Mouse (Mus musculus): ENCODE data around the gene Map1b.

The Map1b gene

DNA sequence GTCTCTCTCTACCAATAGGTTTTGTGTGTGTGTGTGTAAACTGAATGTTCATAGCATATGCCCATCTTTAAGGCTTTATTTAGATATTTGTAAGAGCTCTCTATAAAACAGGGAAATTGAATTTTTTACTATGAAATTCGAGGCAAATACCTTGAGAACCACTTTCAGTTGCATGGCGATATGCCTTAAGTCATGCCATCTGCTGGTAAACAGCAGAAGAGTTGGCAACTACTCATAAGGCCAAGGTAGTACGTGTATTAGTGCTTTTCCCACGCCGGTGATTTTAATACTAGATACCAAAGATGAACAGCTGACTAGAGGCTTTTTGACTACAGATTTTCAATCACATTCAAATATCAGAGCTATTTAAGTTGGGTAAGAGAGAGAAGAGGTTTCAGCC lies 27.2 kb downstream of the Map1b start:
- no peak for DNase-seq (ENCODE audit: low spot score)

DNA sequence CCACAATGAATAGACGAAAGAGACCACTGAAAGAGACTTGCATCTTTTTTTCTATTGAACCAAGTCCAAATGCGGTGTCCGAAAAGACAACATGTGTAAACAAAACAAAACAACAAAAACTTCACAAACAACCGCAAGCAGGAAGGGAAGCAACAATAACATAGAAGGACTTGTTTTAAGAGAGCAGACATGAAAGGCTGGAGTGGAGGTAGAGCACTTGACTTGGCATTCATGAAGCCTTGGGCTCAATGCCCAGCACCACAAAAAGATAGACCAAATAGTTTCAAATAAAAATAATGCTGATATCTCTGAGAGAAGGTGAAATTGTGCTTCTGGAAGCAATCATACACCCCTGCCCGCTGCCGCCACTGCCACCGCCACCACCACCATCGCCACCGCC lies 30.5 kb downstream of the Map1b start:
- no peak for DNase-seq (ENCODE audit: low spot score)

DNA sequence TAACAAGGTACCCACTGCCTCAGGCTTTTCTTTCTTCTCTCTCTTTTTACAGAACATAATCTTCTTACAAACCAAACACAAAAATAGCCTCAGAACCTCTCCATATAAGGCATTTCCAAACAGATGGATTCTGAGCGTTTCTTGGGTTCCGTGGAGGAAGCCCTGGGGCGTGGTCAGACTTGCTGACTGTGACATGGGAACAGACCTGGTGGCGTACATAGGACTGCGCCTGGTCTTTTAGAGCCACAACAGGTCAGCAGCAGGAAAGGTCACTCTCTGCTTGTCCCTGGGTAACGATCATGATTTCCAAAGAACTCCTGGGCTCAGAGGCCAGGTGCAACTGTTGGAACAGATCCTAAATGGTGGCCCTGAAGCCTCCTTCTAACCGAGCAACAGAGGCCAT lies 31.0 kb downstream of the Map1b start:
- no peak for DNase-seq (ENCODE audit: low spot score)

DNA sequence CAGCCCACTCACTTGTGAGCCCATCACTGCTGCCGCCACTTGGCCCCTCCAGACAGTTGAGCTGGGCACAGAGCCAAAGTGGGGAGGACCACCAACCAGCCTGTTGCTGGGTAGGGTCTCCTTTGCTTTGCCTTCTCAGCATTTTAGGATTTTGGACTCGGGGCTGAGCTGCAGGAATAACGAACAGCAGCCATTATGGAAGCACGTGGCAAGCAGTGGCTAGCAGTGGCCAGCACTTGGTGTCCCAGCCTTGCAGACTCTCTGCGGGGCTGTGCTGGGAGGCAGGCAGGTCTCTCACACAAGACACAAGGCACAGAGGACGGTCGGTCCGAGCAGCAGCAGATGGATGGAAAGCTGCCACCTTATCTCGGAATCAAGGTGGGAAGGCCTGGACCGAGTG lies 31.4 kb downstream of the Map1b start:
- DNase-seq (ENCODE audit: low spot score), result no peak

DNA sequence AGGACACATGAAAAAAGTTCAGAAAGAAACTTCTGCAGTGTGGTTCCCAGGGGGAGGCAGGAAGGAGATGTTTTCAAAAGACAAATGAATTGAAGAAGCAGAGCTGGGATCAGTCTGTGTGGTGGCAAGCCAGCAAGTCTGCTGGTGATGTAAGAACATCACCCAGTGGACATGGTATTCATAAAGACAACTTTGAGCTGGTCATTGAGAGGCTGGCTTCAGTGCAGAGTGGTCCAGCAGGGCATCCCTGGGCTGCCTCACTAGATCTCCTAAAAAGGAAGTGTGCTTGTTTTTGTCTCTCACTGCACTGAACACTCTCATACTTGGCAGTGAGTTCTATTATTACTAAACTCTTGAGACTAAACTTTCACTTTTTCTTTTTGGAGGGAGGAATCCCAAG lies 32.9 kb downstream of the Map1b start:
- peak; percentile 26 for DNase-seq (ENCODE audit: low spot score)

DNA sequence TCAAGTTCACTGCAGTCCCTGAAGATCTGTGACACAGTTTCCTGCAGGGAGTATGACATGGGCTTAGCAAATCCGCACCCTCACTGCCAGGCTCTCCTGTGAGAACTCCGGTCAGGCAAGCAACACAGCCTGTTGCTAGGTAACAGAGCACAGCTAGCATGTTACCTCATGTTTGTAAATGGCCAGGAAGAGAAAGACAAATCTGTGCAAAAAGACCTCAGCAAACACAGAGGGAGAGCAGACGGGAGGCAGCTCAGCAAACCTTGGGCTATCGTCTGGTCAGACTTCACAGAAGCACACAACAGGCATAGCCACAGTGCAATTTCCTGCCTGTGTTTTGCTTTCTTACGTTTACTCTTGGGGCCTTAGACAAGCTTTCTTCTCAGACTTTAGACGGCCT lies 40.9 kb downstream of the Map1b start:
- peak; percentile 14 for DNase-seq (ENCODE audit: low spot score)

DNA sequence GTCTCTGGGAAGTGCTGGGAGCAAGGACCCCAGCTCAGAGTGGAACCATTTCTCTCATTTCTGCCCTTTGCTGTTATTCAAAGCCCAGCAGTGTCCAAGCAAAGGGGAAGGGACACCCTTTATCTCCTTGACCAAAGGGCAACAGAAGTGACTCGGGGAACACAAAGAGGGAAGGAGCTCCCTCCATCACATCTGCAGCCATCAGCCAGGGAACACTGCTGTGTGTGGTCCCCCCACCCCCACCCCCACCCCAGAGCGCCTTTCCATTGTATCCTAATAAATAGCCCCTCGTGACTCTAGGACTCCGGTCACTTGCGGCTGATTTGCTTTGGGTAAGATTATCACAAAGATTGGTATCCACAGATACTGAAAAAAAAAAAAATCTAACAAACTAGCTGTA lies 41.3 kb downstream of the Map1b start:
- no peak for DNase-seq (ENCODE audit: low spot score)

DNA sequence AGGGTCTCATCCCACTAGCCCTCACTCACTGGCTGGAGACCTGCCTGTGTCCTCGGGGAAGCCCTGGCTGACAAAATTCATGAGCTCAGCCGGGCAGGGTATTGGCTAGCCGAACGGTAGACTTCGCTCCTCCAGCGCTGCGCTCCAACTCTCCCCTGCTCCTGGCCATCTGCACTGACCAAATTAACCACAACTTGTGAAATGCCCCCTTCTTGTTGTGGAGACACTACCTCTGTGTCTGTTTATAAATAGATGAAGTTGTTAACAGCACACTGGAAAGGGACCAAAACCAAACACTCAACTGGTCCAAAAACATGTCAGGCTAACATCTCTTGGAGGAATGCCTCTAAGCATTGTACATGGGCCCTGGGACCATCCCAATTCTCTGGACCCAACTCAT lies 42.2 kb downstream of the Map1b start:
- DNase-seq (ENCODE audit: low spot score), result peak; percentile 28

DNA sequence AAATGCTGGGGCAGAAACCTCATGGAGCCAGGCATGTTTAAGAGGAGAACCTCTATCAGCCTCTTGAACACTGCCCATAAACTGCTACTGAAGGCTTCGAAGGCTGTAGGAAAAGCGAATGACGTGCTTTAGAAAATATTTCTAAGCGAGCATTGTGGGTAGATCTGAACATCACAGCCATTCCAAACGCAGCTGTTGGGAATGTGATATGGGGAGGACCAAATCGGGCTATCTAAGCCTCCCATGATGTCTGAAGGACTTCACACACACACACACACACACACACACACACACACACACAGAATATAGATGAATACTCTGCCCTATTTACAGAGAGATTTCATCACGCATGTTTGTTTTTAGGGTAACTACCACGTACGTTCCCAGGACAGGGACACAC lies 44.3 kb downstream of the Map1b start:
- no peak for DNase-seq (ENCODE audit: low spot score)

DNA sequence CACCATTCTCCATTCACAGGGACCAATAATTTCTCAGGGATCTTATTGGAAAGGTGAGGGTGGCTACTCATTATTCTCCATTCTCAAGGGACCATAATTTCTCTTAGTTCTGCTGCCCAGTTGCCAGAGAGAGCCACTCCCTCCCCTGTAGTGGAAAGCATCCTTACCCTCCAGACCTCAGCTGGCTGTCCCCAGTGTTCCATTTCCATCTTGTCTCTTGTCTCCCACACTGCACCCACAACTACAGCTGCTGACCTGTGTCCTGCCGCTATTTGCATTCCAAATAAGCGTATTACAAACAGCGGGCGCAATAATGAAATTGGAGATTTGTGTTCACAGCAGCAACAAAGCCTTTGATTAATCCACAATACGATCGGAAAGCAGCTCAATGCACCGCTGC lies 46.3 kb downstream of the Map1b start:
- no peak for DNase-seq (ENCODE audit: low spot score)

DNA sequence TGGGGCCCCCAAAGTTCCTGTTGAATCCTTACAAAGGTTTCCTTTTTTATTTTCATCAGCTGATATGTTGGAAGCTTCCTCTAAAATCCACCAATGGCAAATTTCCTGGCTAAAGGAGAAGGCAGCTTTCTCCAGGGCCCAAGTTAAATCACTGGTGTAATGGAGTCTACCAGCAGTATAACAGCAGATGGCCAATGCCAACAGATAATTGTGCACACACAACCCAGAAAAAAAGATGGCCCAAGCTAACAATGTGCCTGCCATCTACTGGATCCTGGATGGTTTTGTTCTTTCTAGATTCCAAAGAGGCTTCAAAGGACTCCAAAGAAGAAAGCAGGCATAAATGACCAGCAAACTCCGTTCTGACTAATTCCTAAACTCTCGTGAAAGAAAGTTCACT lies 48.1 kb downstream of the Map1b start:
- DNase-seq (ENCODE audit: low spot score), result no peak

DNA sequence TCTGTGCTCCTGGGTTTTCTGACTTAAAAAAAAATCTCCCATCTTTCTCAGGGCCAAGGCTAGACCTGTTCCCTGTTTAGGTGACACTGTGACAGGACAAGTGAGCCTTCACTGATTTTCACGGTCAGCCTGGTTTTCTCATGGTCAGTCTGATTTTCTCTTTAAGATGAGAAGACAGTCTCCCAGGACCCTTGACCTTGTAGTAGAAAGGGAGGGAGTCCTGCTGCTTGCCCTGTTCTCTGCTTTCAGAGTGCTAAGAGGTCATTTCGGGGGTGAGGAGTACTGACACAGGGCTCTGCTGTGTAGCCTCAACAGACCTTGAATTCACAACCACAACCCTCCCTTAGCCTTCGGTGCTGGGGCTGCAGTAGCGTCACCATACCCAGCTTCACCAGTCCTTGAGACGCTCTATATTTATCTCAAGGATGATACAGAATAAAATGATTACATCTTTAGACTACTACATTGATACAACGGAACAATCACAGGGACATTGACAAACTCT lies 49.5 kb downstream of the Map1b start:
- DNase-seq (ENCODE audit: low spot score), result no peak

DNA sequence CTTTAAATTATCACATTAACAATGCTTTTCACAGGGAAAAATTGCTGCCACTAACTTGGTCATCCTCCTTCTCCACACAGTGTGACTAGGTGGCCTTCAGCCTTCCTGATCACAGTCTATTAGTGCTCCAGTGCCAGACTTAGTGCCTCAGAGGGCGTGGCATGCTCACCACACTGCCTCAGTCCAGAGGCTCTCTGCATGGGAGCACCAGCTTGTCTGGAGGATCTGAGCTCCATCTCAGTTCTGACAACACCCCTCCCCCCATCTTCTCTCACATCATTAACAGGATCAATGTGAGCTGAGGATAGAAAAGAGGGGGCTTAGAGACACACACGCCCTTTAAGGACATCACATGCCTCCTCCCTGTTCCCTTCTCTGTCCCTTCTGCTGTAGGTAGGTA lies 50.3 kb downstream of the Map1b start:
- DNase-seq (ENCODE audit: low spot score), result no peak

DNA sequence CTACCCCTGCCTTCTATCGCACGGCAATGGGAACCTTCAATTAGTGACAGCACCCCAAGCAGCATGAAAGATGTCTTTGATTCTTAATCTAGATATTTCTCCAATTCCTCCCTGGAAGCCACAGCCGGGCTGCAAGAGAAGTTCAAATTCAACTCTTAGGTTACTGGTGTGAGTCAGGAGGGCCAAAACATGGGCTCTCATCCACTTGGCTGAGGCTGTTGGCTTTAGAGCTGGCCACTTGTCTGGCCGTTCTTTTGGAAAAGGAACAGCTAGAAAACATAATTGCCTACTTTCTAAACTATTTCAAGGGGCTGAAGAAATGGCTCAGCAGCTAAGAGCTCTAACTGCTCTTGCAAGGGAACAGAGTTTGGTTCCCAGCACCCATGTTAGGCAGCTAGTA lies 51.8 kb downstream of the Map1b start:
- peak; percentile 37 for DNase-seq (ENCODE audit: low spot score)

DNA sequence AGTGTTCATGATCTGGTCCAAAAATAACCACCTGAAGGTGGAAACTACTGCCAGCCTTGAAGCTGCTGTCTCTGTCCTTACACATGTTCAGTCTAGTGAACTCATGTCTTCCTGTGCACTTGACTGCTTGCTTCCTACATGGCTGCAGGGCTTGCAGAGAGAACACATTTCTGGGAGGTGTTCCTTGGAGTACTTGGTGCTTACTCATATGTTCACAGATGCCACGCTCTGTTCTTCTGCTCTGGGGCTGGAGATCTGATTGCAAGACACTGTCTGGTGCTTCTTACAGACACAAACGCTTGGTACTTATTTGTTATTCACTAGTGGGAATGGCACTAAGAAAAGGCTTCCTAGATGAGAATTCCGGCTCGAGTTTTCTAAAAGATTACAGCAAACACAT lies 54.5 kb downstream of the Map1b start:
- no peak for DNase-seq (ENCODE audit: low spot score)

DNA sequence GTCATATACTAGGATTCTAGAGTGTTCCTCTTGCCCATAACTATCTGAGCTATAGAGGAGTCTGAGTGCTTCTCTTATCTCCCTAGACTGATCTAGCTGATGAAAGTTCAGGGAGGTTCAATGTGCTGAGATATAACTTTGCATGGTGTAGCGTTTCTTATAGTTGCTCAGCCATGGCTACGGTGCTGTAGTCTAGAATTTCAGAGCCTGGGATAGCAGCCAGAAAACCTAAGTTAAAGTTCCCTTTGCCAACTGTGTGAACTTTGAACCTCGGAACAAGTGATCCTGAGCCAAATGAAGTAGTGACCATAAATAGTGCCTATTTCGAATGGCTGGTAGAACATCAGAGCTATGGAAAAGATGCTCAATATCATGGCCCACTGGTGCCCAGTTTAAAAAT lies 56.7 kb downstream of the Map1b start:
- DNase-seq (ENCODE audit: low spot score), result no peak

DNA sequence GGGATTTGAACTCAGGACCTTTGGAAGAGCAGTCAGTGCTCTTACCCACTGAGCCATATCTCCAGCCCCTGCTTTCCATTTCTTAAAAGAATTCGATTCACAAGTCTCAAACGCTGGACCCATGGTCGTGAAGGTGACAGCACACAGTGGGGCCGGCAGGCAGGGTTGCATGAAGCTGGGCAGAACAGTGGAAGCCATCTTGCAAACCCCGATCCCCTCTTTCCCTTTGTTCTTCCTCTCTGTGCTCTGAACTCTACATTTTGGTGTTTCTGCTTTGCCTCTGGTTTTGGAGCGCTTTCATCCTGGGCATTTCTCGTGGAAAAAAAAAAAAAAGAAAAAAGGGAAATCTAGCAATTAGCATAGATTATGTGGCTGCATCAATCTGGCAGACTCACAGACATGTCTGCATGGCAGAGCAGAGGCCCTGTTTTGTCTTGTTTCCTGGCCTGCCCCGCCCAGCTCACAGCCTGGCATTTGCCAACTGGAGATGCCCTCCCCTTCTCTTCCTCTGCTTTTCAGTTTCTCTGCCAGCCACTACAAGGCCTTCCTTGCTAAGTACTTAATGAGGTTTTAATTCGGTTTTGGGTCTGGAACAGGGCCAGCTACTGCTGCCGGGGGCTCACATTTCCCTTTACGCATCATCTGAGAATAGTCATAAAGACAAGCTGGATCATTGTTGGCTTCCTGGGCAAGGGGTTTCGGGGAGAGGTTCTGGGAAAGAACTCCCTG lies 57.5 kb downstream of the Map1b start:
- no peak for DNase-seq (ENCODE audit: low spot score)

DNA sequence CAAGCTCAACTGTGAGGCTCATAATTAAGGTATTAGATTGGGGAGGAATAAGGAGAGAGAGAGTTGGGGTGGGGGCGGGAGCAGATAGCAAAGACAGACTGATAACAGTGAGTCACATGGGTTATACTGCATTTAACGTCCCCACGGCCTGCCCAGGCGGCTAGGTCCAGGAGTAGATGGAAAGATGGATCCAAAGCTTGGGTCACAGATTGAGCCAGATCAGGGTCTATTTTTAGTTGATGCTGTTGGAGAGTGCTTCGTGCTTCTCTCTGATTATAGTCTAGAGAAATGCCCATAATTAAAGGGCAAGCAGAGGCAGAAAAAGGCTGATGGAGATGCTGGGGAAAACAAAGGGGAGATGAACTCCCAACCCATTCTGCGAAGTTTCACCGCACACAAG lies 61.4 kb downstream of the Map1b start:
- DNase-seq (ENCODE audit: low spot score), result no peak

DNA sequence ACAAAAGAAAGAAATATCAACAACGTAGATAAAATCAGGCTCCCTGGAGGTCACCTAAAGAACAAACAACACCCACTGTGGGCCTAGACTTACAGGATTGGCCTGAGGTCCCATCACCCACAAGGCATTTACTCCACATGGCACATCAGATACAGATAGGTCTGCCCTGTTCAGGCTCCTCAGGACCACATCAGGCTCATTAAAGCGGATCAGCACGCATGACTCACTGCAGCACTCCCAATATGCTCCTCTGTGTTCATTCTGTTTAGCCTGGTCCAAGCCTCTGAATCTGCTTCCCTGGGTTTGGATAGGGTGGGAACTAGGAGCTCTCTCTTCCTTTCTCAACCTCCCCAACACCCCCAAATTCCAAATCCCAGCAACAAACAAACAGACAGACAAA lies 63.9 kb downstream of the Map1b start:
- DNase-seq (ENCODE audit: low spot score), result no peak

DNA sequence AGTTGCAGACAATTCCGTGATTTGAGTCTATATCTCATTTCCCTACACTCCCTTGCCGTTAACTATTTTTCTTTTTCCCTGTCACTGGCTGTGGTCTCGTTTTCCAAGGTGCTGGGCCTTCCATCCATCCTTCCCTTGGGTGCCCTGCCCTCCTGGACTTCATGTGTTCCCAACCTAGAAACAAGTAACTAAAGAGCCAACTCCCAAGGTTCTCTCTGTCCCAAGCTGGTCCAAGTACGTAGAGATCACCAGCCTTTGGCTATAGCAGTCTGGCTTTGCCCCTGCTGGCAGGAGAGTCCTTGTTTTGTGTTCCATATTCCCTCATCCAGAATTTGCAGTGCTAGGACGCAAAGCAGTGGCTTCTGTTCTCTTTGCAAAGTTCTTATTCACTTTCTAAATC lies 65.1 kb downstream of the Map1b start:
- no peak for DNase-seq (ENCODE audit: low spot score)

DNA sequence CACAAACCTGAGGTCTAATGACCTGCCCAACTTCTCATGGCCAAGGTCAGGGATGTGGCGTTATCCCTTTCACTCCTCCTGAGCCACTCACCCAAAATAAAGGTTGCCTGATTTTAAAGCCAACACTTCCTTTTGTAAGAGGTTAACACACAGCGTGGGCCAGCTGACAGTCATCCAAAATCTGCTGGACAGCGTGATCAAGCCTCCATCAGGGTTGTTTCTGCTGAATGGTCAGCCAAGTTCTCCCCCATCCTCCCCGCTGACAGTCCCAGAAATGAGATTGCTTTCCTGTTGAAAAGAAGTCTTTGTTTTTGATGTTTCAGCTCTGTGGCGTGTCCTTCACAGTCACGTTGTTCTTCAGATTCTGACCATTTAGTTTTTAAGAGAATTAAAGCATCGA lies 65.6 kb downstream of the Map1b start:
- no peak for DNase-seq (ENCODE audit: low spot score)

DNA sequence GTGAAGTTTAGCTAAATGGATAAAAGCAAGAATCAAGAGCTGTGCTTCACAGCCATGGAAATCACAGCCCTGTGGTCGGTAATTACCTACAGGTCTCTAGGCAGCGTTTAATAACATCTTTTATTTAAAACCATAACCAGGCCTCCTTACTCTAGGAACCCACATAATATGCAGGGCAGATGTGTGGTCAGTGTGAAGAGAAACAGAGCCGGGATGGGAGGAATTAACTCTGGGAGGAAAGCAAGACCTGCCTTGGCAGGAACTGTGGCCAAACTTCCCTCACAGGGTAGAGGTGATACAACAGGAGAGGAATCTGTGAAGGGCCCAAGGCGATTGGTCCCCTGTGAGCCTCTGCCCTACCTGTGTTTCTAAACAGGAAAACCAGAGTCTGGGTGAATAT lies 66.8 kb downstream of the Map1b start:
- DNase-seq (ENCODE audit: low spot score), result no peak

DNA sequence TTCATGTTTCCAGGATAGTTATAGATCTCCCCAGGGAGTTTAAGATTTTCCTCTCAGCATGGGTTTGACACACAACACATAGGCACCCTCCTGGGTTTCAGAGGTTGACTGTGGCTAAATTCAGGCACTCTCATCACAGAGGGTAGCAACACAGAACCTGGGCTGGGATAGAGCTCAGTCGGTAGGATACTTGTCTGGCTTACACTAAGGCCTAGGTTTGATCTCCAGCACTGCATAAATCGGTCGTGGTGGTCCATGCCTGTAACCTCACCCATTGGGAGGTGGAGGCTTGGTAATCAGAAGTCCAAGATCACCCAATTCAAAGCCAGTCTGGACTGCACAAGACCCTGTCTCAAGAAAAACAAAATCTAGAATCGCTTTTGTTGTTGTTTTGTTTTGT lies 68.1 kb downstream of the Map1b start:
- no peak for DNase-seq (ENCODE audit: low spot score)

DNA sequence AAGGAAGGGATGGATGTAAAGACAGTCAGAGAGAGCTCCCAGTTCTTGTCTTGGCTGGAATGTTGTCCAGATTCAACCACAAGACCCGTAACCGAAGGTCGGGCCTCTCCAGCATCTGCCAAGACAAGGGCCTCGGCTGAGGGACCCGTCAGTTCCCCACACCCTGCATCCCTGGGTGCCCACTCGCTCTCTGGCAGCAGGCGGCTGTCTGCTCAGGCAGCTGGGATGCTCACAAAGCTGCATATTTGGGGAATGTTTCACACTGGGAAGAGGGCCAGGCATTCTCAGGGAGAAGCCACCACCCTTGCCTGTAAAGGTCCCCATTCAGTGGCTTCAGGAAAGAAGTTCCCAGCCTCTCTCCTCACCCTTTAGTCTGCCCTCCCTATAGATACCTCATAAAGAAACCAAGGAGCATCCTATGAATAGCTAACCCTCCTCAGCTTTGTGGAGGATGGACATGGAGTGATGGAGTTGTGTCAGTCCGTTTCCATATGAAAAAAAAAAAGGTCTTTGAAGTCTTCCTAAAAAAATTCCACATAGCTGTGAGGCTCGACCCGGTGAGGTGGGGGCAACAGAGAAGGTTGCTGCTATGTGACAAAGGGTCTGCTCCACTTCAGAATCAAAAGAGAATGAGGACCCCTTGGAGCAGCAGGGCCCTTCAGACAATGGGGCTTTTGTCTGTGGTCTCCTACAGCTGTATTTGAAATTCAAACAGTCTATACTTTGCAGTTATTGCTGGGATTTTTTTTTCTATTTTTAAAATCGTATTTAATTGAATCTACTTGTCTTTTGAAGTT lies 68.7 kb downstream of the Map1b start:
- DNase-seq (ENCODE audit: low spot score), result no peak

Data from adipocyte (in vitro differentiated cells).